Mouse (Mus musculus) E14TG2a.4 (cell line): Measurements from ENCODE around the gene Dhps.

Source experiments
- CTCF ChIP-seq: conservative IDR thresholded peaks from 2 replicates; pipeline ENCODE4 v1.5.1; 2014; ENCODE audit warnings: low read length
- NANOG ChIP-seq: IDR thresholded peaks from 2 replicates; pipeline ENCODE4 v1.6.1; 2014; ENCODE audit warnings: borderline replicate concordance, low read length, mixed read lengths
- POU5F1 ChIP-seq: IDR thresholded peaks from 2 replicates; pipeline ENCODE4 v1.6.1; 2014; ENCODE audit warnings: low read length, borderline replicate concordance

- TF ChIP-seq CTCF: no peak
- TF ChIP-seq POU5F1: no peak
- TF ChIP-seq NANOG: no peak
These were observed 890 bp downstream of the Dhps start for GRCm38 (mm10) chr8:85072364-85072929.
